Mouse (Mus musculus) heart, adult 2 months (tissue): Measurements from ENCODE around the gene Gpr176.

Experiments used
- EP300 ChIP-seq: fragments of 200-500 bp; IDR thresholded peaks from 2 replicates; pipeline ENCODE4 v1.6.1; 2011; ENCODE audit warnings: low read depth, low read length, control low read depth; ENCODE audit not compliant: insufficient read depth
- POLR2A ChIP-seq: fragments of 200-500 bp; IDR thresholded peaks from 2 replicates; pipeline ENCODE4 v1.6.1; 2011; ENCODE audit warnings: mild to moderate bottlenecking, low read depth, low read length, control low read depth; ENCODE audit not compliant: insufficient read depth

DNA sequence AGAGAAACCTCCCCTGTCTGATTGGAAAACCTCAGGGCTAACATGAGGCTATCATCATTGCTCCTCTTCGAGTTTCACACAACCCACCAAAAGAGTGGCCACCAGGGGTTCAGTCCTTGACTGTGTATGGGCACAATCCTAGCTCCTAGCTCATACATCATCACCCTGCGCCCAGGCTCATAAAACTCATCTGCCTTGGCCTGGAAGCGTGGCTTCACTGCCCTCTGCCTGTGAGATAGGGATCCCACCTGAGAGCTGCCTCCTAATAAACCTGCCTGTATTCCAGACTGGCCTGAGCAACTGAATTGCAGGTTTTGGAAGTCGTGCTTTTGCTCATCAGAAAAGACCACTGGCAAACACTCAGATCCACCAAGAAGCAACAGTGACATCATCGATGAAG is 10.2 kb upstream of the Gpr176 start:
- no peak for TF ChIP-seq POLR2A
- TF ChIP-seq EP300: no peak
